Comparison of ENCODE assay signal across 8 mouse cellular contexts in genomic region chr7:98743312-98743711, GRCm38 (mm10). TPM values are rescaled to one million over a fixed set of nuclear protein-coding genes. Genes with fewer than 3 reads are reported as not detected.
DNase-seq lines count a peak whose midpoint lies in the region; ATAC-seq lines count a peak whose summit lies in the region.

No protein-coding gene starts in this region.

- no peak overlapping the region for H3K27ac ChIP-seq in embryonic facial prominence, embryonic 10.5 days (replicated peaks)

- WGBS in embryonic facial prominence, embryonic 10.5 days, result 12% methylated on average over 3 of the region's 3 CpGs

- intact Hi-C loops in left cerebral cortex, postnatal 14 days (cut with DNase I), result loop anchor here (1.0 to 5.0 kb wide), 3 partner anchors 34 to 334 kb away; no protein-coding TSS in a partner anchor

- H3K4me3 ChIP-seq in embryonic facial prominence, embryonic 10.5 days, result no peak overlapping the region

- peak; percentile 65 to 69; a peak in 3 of 4 replicates for ATAC-seq in hematopoietic stem cell, adult 5-6 weeks (replicated peaks in 1 of 2; ENCODE audit: insufficient read depth in 1 of 2, low FRiP score in 2 of 2, low TSS enrichment in 1 of 2, low read depth in 1 of 2, poor library complexity in 2 of 2, severe bottlenecking in 2 of 2)

- H3K36me3 ChIP-seq in embryonic facial prominence, embryonic 10.5 days (replicated peaks), result no peaks in the 10 kb centered on the region

- DNase-seq in gastrocnemius, adult 18-20 months (ENCODE audit: low spot score), result peak; percentile 62
- DNase-seq in gastrocnemius, postnatal 25 days, result no peak
- peak; percentile 68 for DNase-seq in adrenal gland, postnatal 25 days
- DNase-seq in embryonic facial prominence, embryonic 10.5 days (ENCODE audit: low spot score), result peak; percentile 72
- peak; percentile 43 to 71 for DNase-seq in left cerebral cortex, postnatal 14 days (ENCODE audit: low spot score in 2 of 2)
- peak; percentile 76 for DNase-seq in naive thymus-derived CD4-positive, alpha-beta T cell, adult 2 months (ENCODE audit: low read depth)
- peak; percentile 55 for DNase-seq in testis, postnatal 14 days (ENCODE audit: low spot score)

- peaks cover 22% of the 10 kb centered on the region; the same call in 1 of the 2 replicates for H3K27me3 ChIP-seq in embryonic facial prominence, embryonic 10.5 days (replicated peaks; ENCODE audit: low read depth, poor library complexity, severe bottlenecking)

- no peaks in the 10 kb centered on the region for H3K9me3 ChIP-seq in embryonic facial prominence, embryonic 10.5 days

- peaks cover 31% of the 10 kb centered on the region for H3K4me1 ChIP-seq in embryonic facial prominence, embryonic 10.5 days

RNA-seq across cellular contexts. Expression of gene Thap12, which starts 40.4 kb away (rescaled TPM):
- 100 to 1,000 TPM; 125 to 134 TPM for total RNA-seq in gastrocnemius, adult 18-20 months (2021)
- total RNA-seq in gastrocnemius, postnatal 25 days (2021), result 100 to 1,000 TPM in 1 of 2 experiments, 10 to 100 TPM in 1; 80.3 to 106 TPM
- total RNA-seq in adrenal gland, postnatal 25 days (2021), result 68.2 and 76.1 TPM in 2 replicates
- polyA plus RNA-seq in embryonic facial prominence, embryonic 10.5 days (2016; fragmentation: Nextera tagmentation; extraction: Ambion mirVana), result 56.8 and 57.5 TPM in 2 replicates
- 79.3 and 86.2 TPM in 2 replicates for total RNA-seq in hematopoietic stem cell, adult 5-6 weeks (2017)
- 10 to 100 TPM; 60.5 to 61.1 TPM for total RNA-seq in left cerebral cortex, postnatal 14 days (2021)
